Mouse (Mus musculus): ENCODE measurements around the gene Kcmf1. TPM values are rescaled to one million over a fixed set of nuclear protein-coding genes. Genes with fewer than 3 reads are reported as not detected.

Gene Kcmf1
- polyA plus RNA-seq (2012; rRNA removed), result 517 and 550 TPM in 2 replicates

DNA sequence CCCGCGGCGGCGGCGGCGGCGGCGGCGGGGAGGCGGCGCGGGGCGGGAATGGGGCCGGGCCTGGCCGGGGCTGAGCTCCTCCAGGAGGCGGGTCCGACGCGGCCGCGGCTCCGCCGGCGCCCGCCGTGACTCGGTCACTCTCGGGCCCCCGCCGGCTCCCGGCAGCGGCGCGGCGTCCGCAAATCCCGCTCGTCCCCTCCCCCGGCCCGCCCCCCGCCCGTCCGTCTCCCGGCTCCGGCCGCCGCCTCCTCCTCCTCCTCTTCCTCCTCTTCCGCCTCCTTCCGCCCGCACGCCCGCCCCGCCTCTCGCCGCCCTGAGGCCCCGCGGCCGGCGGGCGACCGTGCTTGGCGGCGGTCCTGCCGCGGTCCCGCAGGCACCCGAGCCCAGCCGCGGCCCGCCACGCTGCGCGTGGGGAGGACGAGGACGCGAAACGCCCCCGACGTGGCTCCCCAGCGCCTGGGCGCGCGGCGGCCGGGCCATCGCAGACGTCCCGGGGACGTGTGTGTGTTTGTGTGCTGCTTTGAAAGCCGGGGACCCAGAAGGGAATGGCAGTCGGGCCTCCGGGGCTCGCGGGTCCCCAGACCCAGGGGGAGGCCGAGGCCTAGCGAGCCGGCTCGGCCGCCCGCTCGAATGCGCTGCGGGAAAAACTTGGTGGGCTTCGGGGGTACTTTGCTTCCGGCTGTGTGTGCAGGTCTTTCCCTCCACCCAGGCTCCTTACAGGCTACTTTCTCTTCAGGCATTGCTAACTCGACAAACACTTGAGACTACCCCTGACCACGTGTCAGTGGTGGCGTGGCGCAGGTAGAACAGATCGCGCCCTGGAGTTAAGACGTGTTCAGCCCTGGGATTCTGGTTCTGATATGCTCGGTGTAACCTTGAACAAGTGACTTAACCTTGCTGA, at the start of gene Kcmf1:
Gene Kcmf1, minus strand, starts transcription at position 199 of the 901 bp plus-strand sequence.
- Histone ChIP-seq H3K4me1 (ENCODE audit: control insufficient read depth, insufficient read depth, low read length) (peaks cover 9% of the 10 kb centered on the region), H3K27ac (ENCODE audit: control insufficient read depth, insufficient read depth, low read depth, low read length) (peak within 1 kb of the TSS; percentile 91), H3K27me3 (ENCODE audit: control insufficient read depth, insufficient read depth, low read length) (no peaks in the 10 kb centered on the region), H3K36me3 (ENCODE audit: control insufficient read depth, insufficient read depth, low read length) (no peaks in the 10 kb centered on the region), H3K4me3 (ENCODE audit: control insufficient read depth, low read depth, low read length) (peak within 1 kb of the TSS; percentile 82)
- TF ChIP-seq CTCF (IDR thresholded peaks at IDR 0.05; ENCODE audit: control insufficient read depth, insufficient read depth, insufficient replicate concordance, low read depth, low read length), result no peak
- peak; percentile 54 for TF ChIP-seq POLR2A (IDR thresholded peaks at IDR 0.05; ENCODE audit: control insufficient read depth, low read depth, low read length)

GRCm38 (mm10) chr6:72949161-72949756, 49.5 kb upstream of the Kcmf1 start:
- no peak overlapping the region for H3K4me3 ChIP-seq (ENCODE audit: control insufficient read depth, low read depth, low read length)
- no peaks in the 10 kb centered on the region for H3K4me1 ChIP-seq (ENCODE audit: control insufficient read depth, insufficient read depth, low read length)
- H3K36me3 ChIP-seq (ENCODE audit: control insufficient read depth, insufficient read depth, low read length), result no peaks in the 10 kb centered on the region
- H3K27me3 ChIP-seq (ENCODE audit: control insufficient read depth, insufficient read depth, low read length), result no peaks in the 10 kb centered on the region
- H3K27ac ChIP-seq (ENCODE audit: control insufficient read depth, insufficient read depth, low read depth, low read length), result no peak overlapping the region
- no peak for TF ChIP-seq POLR2A (IDR thresholded peaks at IDR 0.05; ENCODE audit: control insufficient read depth, low read depth, low read length)
- no peak for TF ChIP-seq CTCF (IDR thresholded peaks at IDR 0.05; ENCODE audit: control insufficient read depth, insufficient read depth, insufficient replicate concordance, low read depth, low read length)

- TF ChIP-seq POLR2A (IDR thresholded peaks at IDR 0.05; ENCODE audit: control insufficient read depth, low read depth, low read length) (no peak), CTCF (IDR thresholded peaks at IDR 0.05; ENCODE audit: control insufficient read depth, insufficient read depth, insufficient replicate concordance, low read depth, low read length) (no peak)
- no peaks in the 10 kb centered on the region for H3K27me3 ChIP-seq (ENCODE audit: control insufficient read depth, insufficient read depth, low read length)
- no peaks in the 10 kb centered on the region for H3K36me3 ChIP-seq (ENCODE audit: control insufficient read depth, insufficient read depth, low read length)
- no peak overlapping the region for H3K27ac ChIP-seq (ENCODE audit: control insufficient read depth, insufficient read depth, low read depth, low read length)
- no peaks in the 10 kb centered on the region for H3K4me1 ChIP-seq (ENCODE audit: control insufficient read depth, insufficient read depth, low read length)
- H3K4me3 ChIP-seq (ENCODE audit: control insufficient read depth, low read depth, low read length), result no peak overlapping the region
Measured at GRCm38 (mm10) chr6:72948392-72948791, 48.6 kb upstream of the Kcmf1 start.

- H3K4me1 ChIP-seq (ENCODE audit: control insufficient read depth, insufficient read depth, low read length), result no peaks in the 10 kb centered on the region
- H3K4me3 ChIP-seq (ENCODE audit: control insufficient read depth, low read depth, low read length), result no peak overlapping the region
- H3K36me3 ChIP-seq (ENCODE audit: control insufficient read depth, insufficient read depth, low read length), result no peaks in the 10 kb centered on the region
- no peak overlapping the region for H3K27ac ChIP-seq (ENCODE audit: control insufficient read depth, insufficient read depth, low read depth, low read length)
- TF ChIP-seq POLR2A (IDR thresholded peaks at IDR 0.05; ENCODE audit: control insufficient read depth, low read depth, low read length) (no peak), CTCF (IDR thresholded peaks at IDR 0.05; ENCODE audit: control insufficient read depth, insufficient read depth, insufficient replicate concordance, low read depth, low read length) (no peak)
- H3K27me3 ChIP-seq (ENCODE audit: control insufficient read depth, insufficient read depth, low read length), result no peaks in the 10 kb centered on the region
Measured at GRCm38 (mm10) chr6:72947960-72948359, 48.2 kb upstream of the Kcmf1 start.

- Histone ChIP-seq H3K27me3 (ENCODE audit: control insufficient read depth, insufficient read depth, low read length) (no peaks in the 10 kb centered on the region), H3K27ac (ENCODE audit: control insufficient read depth, insufficient read depth, low read depth, low read length) (no peak overlapping the region), H3K4me1 (ENCODE audit: control insufficient read depth, insufficient read depth, low read length) (no peaks in the 10 kb centered on the region; the same call in 1 of the 2 replicates), H3K36me3 (ENCODE audit: control insufficient read depth, insufficient read depth, low read length) (no peaks in the 10 kb centered on the region), H3K4me3 (ENCODE audit: control insufficient read depth, low read depth, low read length) (no peak overlapping the region)
- TF ChIP-seq POLR2A (IDR thresholded peaks at IDR 0.05; ENCODE audit: control insufficient read depth, low read depth, low read length), result no peak
- peak; percentile 20; the same call in 1 of the 2 replicates for TF ChIP-seq CTCF (IDR thresholded peaks at IDR 0.05; ENCODE audit: control insufficient read depth, insufficient read depth, insufficient replicate concordance, low read depth, low read length)
Measured at GRCm38 (mm10) chr6:72940493-72940892, 40.7 kb upstream of the Kcmf1 start.

DNA sequence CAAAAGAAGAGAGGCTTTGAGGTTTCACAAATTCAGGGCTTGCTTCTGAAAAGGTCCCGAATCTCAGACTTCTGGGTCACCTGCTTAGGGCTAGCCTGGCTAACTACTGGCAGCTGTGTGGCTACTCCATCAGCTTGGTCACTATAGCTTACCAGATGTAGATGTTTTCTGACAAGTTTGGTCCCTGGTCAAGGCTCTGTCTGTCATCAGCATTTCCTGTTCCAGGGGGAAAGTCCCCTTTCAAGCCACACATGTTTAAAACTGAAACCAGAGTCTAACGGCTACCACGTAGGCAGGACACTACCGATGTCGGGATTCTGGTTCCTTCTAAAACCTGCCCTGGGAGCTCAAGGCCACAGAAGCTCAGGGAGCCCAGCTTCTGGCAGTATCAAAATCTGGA, 38.1 kb upstream of the Kcmf1 start:
- no peaks in the 10 kb centered on the region; the same call in 1 of the 2 replicates for H3K4me1 ChIP-seq (ENCODE audit: control insufficient read depth, insufficient read depth, low read length)
- no peaks in the 10 kb centered on the region for H3K36me3 ChIP-seq (ENCODE audit: control insufficient read depth, insufficient read depth, low read length)
- no peaks in the 10 kb centered on the region for H3K27me3 ChIP-seq (ENCODE audit: control insufficient read depth, insufficient read depth, low read length)
- H3K4me3 ChIP-seq (ENCODE audit: control insufficient read depth, low read depth, low read length), result no peak overlapping the region
- TF ChIP-seq POLR2A (IDR thresholded peaks at IDR 0.05; ENCODE audit: control insufficient read depth, low read depth, low read length), result no peak
- no peak for TF ChIP-seq CTCF (IDR thresholded peaks at IDR 0.05; ENCODE audit: control insufficient read depth, insufficient read depth, insufficient replicate concordance, low read depth, low read length)
- no peak overlapping the region for H3K27ac ChIP-seq (ENCODE audit: control insufficient read depth, insufficient read depth, low read depth, low read length)

DNA sequence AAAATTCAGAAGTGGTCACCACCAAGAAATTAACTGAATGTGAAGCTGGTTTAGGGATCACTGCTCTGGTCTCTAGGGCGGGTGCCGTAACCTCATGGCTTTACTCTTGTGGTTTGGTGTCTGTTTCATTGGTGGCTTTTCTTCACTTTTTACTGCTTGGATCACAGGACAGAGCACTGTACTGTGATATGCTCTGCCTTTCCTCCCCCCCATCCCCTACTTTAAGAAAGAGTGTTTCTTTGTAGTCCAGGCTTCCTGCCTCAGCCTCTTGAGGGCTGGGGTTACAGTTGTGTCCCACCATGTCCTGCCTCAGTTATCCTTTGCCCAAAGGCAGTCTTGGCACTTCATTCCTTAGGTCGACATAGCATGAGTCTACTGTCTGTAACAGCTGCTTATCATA, 37.7 kb upstream of the Kcmf1 start:
- Histone ChIP-seq H3K27ac (ENCODE audit: control insufficient read depth, insufficient read depth, low read depth, low read length) (no peak overlapping the region), H3K27me3 (ENCODE audit: control insufficient read depth, insufficient read depth, low read length) (no peaks in the 10 kb centered on the region), H3K36me3 (ENCODE audit: control insufficient read depth, insufficient read depth, low read length) (no peaks in the 10 kb centered on the region), H3K4me3 (ENCODE audit: control insufficient read depth, low read depth, low read length) (no peak overlapping the region), H3K4me1 (ENCODE audit: control insufficient read depth, insufficient read depth, low read length) (no peaks in the 10 kb centered on the region; the same call in 1 of the 2 replicates)
- TF ChIP-seq CTCF (IDR thresholded peaks at IDR 0.05; ENCODE audit: control insufficient read depth, insufficient read depth, insufficient replicate concordance, low read depth, low read length), result no peak
- TF ChIP-seq POLR2A (IDR thresholded peaks at IDR 0.05; ENCODE audit: control insufficient read depth, low read depth, low read length), result no peak

Measured in testis, adult 2 months (tissue).